Mouse (Mus musculus) CH12.LX (cell line): ENCODE results near the gene Pml. TPM values are rescaled to one million over a fixed set of nuclear protein-coding genes. Genes with fewer than 3 reads are reported as not detected.

Experiments used
- DNase-seq: peaks from one replicate; pipeline ENCODE4 v3.0.0-alpha.2; 2013; ENCODE audit errors: extremely low read depth
- H3K27ac ChIP-seq: 2 replicates; pipeline ENCODE4 v1.5.1; 2012; ENCODE audit warnings: low read depth, mild to moderate bottlenecking, control low read depth, moderate library complexity; ENCODE audit not compliant: insufficient read depth
- H3K27me3 ChIP-seq: replicated peaks from 2 replicates; pipeline ENCODE3; 2012; ENCODE audit warnings: inconsistent platforms
- H3K36me3 ChIP-seq, 2 experiments: replicated peaks in 1 of 2; 2 replicates each; pipeline versions ENCODE3 to v1.6.1; 2012; ENCODE audit warnings: inconsistent platforms in 1 of 2, low read length in 1 of 2, mild to moderate bottlenecking in 1 of 2, mixed read lengths in 1 of 2, moderate library complexity in 1 of 2; ENCODE audit not compliant: control insufficient read depth in 1 of 2, insufficient read depth in 1 of 2
- H3K4me1 ChIP-seq, 2 experiments: 2 replicates each; pipeline ENCODE4 v1.6.1; 2012; ENCODE audit warnings: inconsistent platforms in 1 of 2, moderate library complexity in 1 of 2; ENCODE audit not compliant: insufficient read depth in 2 of 2, control insufficient read depth in 1 of 2
- H3K4me2 ChIP-seq: 2 replicates; pipeline ENCODE4 v1.6.1; 2012; ENCODE audit warnings: low read depth, mild to moderate bottlenecking, control low read depth; ENCODE audit not compliant: poor library complexity, insufficient read depth, severe bottlenecking
- H3K4me3 ChIP-seq, 3 experiments: fragments of 150-350 bp in 1 of 3; sonication (generic) in 1 of 3; replicated peaks in 1 of 3; 2 replicates each; pipeline versions ENCODE3 to v1.5.1; 2011 to 2012; ENCODE audit warnings: low read depth in 2 of 3, low read length in 2 of 3, mild to moderate bottlenecking in 2 of 3, moderate library complexity in 2 of 3, control low read depth in 1 of 3, improper control_type of control experiment in 1 of 3, inconsistent platforms in 1 of 3, mixed read lengths in 1 of 3; ENCODE audit not compliant: poor library complexity in 1 of 3
- H3K79me2 ChIP-seq: replicated peaks from 2 replicates; pipeline ENCODE4 v1.6.1; 2012; ENCODE audit warnings: mild to moderate bottlenecking, moderate library complexity; ENCODE audit not compliant: control insufficient read depth, poor library complexity, insufficient read depth, severe bottlenecking; ENCODE audit errors: extremely low read depth
- H3K9ac ChIP-seq: 2 replicates; pipeline ENCODE4 v1.6.1; 2012; ENCODE audit warnings: low read depth, mild to moderate bottlenecking, control low read depth, moderate library complexity; ENCODE audit not compliant: insufficient read depth
- H3K9me3 ChIP-seq: replicated peaks from 2 replicates; pipeline ENCODE3; 2012; ENCODE audit warnings: low read length, inconsistent platforms, mixed read lengths
- BHLHE40 ChIP-seq: IDR thresholded peaks from 2 replicates; pipeline ENCODE4 v1.6.1; 2011; ENCODE audit warnings: mild to moderate bottlenecking, low read depth, low read length, improper control_type of control experiment
- CHD1 ChIP-seq: IDR thresholded peaks from 2 replicates; pipeline ENCODE4 v1.6.1; 2012; ENCODE audit warnings: low read depth, low read length, improper control_type of control experiment, inconsistent platforms
- CHD2 ChIP-seq: IDR thresholded peaks from 2 replicates; pipeline ENCODE4 v1.6.1; 2011; ENCODE audit warnings: low read length, improper control_type of control experiment
- CTCF ChIP-seq, 2 experiments: IDR thresholded peaks in 1 of 2; conservative IDR thresholded peaks in 1 of 2; 2 replicates each; pipeline ENCODE4 v1.5.1; 2011 to 2012; ENCODE audit warnings: low read depth in 2 of 2, low read length in 2 of 2, improper control_type of control experiment in 1 of 2, inconsistent platforms in 1 of 2, mild to moderate bottlenecking in 1 of 2, moderate library complexity in 1 of 2
- E2F4 ChIP-seq: IDR thresholded peaks from 2 replicates; pipeline ENCODE4 v1.6.1; 2011; ENCODE audit warnings: low read depth, low read length, improper control_type of control experiment; ENCODE audit not compliant: insufficient replicate concordance
- ELF1 ChIP-seq: IDR thresholded peaks from 2 replicates; pipeline ENCODE4 v1.6.1; 2014; ENCODE audit warnings: low read depth, mild to moderate bottlenecking, inconsistent platforms, low read length, improper control_type of control experiment
- EP300 ChIP-seq: IDR thresholded peaks from 2 replicates; pipeline ENCODE4 v1.6.1; 2011; ENCODE audit warnings: low read length, improper control_type of control experiment
- GABPA ChIP-seq: IDR thresholded peaks from 2 replicates; pipeline ENCODE4 v1.6.1; 2012; ENCODE audit warnings: low read depth, low read length, improper control_type of control experiment, inconsistent platforms; ENCODE audit not compliant: insufficient replicate concordance
- HCFC1 ChIP-seq: IDR thresholded peaks from 2 replicates; pipeline ENCODE4 v1.6.1; 2012; ENCODE audit warnings: low read depth, mild to moderate bottlenecking, inconsistent platforms, low read length, improper control_type of control experiment
- IRF4 ChIP-seq: IDR thresholded peaks from 2 replicates; pipeline ENCODE4 v1.6.1; 2014; ENCODE audit warnings: low read depth, mild to moderate bottlenecking, inconsistent platforms, low read length, improper control_type of control experiment
- JUN ChIP-seq: IDR thresholded peaks from 2 replicates; pipeline ENCODE4 v1.6.1; 2011; ENCODE audit warnings: low read depth, mild to moderate bottlenecking, low read length, improper control_type of control experiment, moderate library complexity; ENCODE audit not compliant: insufficient read depth
- JUND ChIP-seq: conservative IDR thresholded peaks from 2 replicates; pipeline ENCODE4 v1.6.1; 2011; ENCODE audit warnings: low read depth, low read length, improper control_type of control experiment
- KAT2A ChIP-seq: IDR thresholded peaks from 2 replicates; pipeline ENCODE4 v1.6.1; 2012; ENCODE audit warnings: low read length, improper control_type of control experiment, inconsistent platforms; ENCODE audit not compliant: insufficient replicate concordance
- MAFK ChIP-seq: IDR thresholded peaks from 2 replicates; pipeline ENCODE4 v1.6.1; 2011; ENCODE audit warnings: low read length, improper control_type of control experiment; ENCODE audit not compliant: insufficient replicate concordance
- MAX ChIP-seq: IDR thresholded peaks from 2 replicates; pipeline ENCODE4 v1.6.1; 2011; ENCODE audit warnings: low read length, improper control_type of control experiment
- MAZ ChIP-seq: IDR thresholded peaks from 2 replicates; pipeline ENCODE4 v1.6.1; 2012; ENCODE audit warnings: low read depth, mild to moderate bottlenecking, inconsistent platforms, low read length, improper control_type of control experiment, moderate library complexity
- MEF2A ChIP-seq: IDR thresholded peaks from 2 replicates; pipeline ENCODE4 v1.6.1; 2014; ENCODE audit warnings: low read depth, mild to moderate bottlenecking, inconsistent platforms, low read length, improper control_type of control experiment, borderline replicate concordance
- MXI1 ChIP-seq: IDR thresholded peaks from 2 replicates; pipeline ENCODE4 v1.6.1; 2011; ENCODE audit warnings: mild to moderate bottlenecking, low read depth, low read length, improper control_type of control experiment
- NELFE ChIP-seq: IDR thresholded peaks from 2 replicates; pipeline ENCODE4 v1.6.1; 2011; ENCODE audit warnings: low read depth, low read length, improper control_type of control experiment
- NRF1 ChIP-seq: IDR thresholded peaks from 2 replicates; pipeline ENCODE4 v1.6.1; 2014; ENCODE audit warnings: low read depth, mild to moderate bottlenecking, inconsistent platforms, low read length, improper control_type of control experiment, moderate library complexity
- PAX5 ChIP-seq: IDR thresholded peaks from 2 replicates; pipeline ENCODE4 v1.6.1; 2012; ENCODE audit warnings: low read length, inconsistent platforms, mixed read lengths
- POLR2A ChIP-seq: IDR thresholded peaks from 2 replicates; pipeline ENCODE4 v1.6.1; 2011; ENCODE audit warnings: low read depth, mild to moderate bottlenecking, improper control_type of control experiment, low read length
- POLR2AphosphoS2 ChIP-seq: IDR thresholded peaks from 2 replicates; pipeline ENCODE4 v1.6.1; 2011; ENCODE audit warnings: low read depth, low read length, improper control_type of control experiment
- RAD21 ChIP-seq: IDR thresholded peaks from 2 replicates; pipeline ENCODE4 v1.6.1; 2011; ENCODE audit warnings: low read depth, mild to moderate bottlenecking, low read length, improper control_type of control experiment, moderate library complexity
- RCOR1 ChIP-seq: conservative IDR thresholded peaks from 2 replicates; pipeline ENCODE4 v1.6.1; 2012; ENCODE audit warnings: low read depth, mild to moderate bottlenecking, inconsistent platforms, low read length, improper control_type of control experiment
- SIN3A ChIP-seq: IDR thresholded peaks from 2 replicates; pipeline ENCODE4 v1.6.1; 2012; ENCODE audit warnings: low read length, improper control_type of control experiment, inconsistent platforms
- SMC3 ChIP-seq: IDR thresholded peaks from 2 replicates; pipeline ENCODE4 v1.6.1; 2011; ENCODE audit warnings: low read depth, low read length, improper control_type of control experiment
- TBP ChIP-seq: conservative IDR thresholded peaks from 2 replicates; pipeline ENCODE4 v1.6.1; 2011; ENCODE audit warnings: low read depth, low read length, improper control_type of control experiment
- TCF12 ChIP-seq: IDR thresholded peaks from 2 replicates; pipeline ENCODE4 v1.6.1; 2014; ENCODE audit warnings: low read depth, mild to moderate bottlenecking, inconsistent platforms, low read length, improper control_type of control experiment
- UBTF ChIP-seq: IDR thresholded peaks from 2 replicates; pipeline ENCODE4 v1.6.1; 2012; ENCODE audit warnings: low read depth, mild to moderate bottlenecking, inconsistent platforms, low read length, improper control_type of control experiment, moderate library complexity
- USF1 ChIP-seq: IDR thresholded peaks from 2 replicates; pipeline ENCODE4 v1.6.1; 2014; ENCODE audit warnings: low read depth, mild to moderate bottlenecking, inconsistent platforms, low read length, improper control_type of control experiment
- USF2 ChIP-seq: conservative IDR thresholded peaks from 2 replicates; pipeline ENCODE4 v1.6.1; 2011; ENCODE audit warnings: low read depth, low read length, improper control_type of control experiment
- ZC3H11A ChIP-seq: IDR thresholded peaks from 2 replicates; pipeline ENCODE4 v1.6.1; 2012; ENCODE audit warnings: low read depth, mild to moderate bottlenecking, inconsistent platforms, low read length, improper control_type of control experiment
- ZKSCAN1 ChIP-seq: IDR thresholded peaks from 2 replicates; pipeline ENCODE4 v1.6.1; 2012; ENCODE audit warnings: low read depth, inconsistent platforms, low read length, improper control_type of control experiment, borderline replicate concordance
- ZMIZ1 ChIP-seq: IDR thresholded peaks from 2 replicates; pipeline ENCODE4 v1.6.1; 2012; ENCODE audit warnings: low read depth, mild to moderate bottlenecking, inconsistent platforms, low read length, improper control_type of control experiment
- ZNF384 ChIP-seq: IDR thresholded peaks from 2 replicates; pipeline ENCODE4 v1.6.1; 2012; ENCODE audit warnings: low read depth, low read length, improper control_type of control experiment, inconsistent platforms
- dilution Hi-C: fragments of 300-500 bp; cut with MboI; formaldehyde crosslinking; loops from 2 replicates; pipeline ENCODE4 v1.14.3; 2020; ENCODE audit warnings: low sequenced_read_pairs; ENCODE audit not compliant: extremely low pct_unique_long_range_greater_than_20kb, extremely low pct_ligation_motif_present
- in situ Hi-C: fragments of 300-500 bp; cut with MboI; formaldehyde crosslinking; loops from 3 replicates; pipeline ENCODE4 v1.14.3; 2019; ENCODE audit warnings: low sequenced_read_pairs, low pct_ligation_motif_present, low pct_unique_long_range_greater_than_20kb, mixed read lengths
- polyA plus RNA-seq: library from polyadenylated mRNA; unstranded; fragments of >175 nt; gene quantifications from 2 replicates; pipeline ENCODE4 v1.2.1, GENCODE M21; 2012; ENCODE audit warnings: low read depth; ENCODE audit not compliant: insufficient read length
- total RNA-seq, 2 experiments: library from RNA; depleted of rRNA; stranded (reverse); fragments of 300-350 nt in 1 of 2; fragments of >200 nt in 1 of 2; gene quantifications; 2 replicates each; pipeline ENCODE4 v1.2.3; 2012 to 2014

Pml gene
- total and polyA plus RNA-seq, 3 experiments: 8.3 to 56.9 (median 21.2) TPM

DNA sequence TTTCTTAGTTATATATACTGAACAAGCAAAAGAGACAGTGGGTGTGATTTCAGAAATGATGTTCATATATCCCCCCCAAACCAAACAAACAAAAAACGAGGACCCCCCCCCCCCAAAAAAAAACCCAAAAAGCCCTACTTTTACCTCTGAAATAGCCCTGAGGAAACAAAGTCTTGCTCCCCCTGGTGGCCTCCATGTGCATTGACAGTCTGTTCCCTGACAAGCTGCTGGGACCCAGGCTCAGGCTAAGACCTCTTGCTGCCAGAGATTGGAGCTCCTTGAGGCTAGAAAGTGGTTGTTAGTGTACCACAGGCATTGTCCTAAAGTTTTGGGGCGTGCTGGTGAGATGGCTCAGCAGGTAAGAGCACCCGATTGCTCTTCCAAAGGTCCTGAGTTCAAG, 32.0 kb upstream of the Pml start (continued):
- TF ChIP-seq POLR2A (no peak), ELF1 (no peak), TCF12 (no peak), MXI1 (no peak), MAZ (no peak)

DNA sequence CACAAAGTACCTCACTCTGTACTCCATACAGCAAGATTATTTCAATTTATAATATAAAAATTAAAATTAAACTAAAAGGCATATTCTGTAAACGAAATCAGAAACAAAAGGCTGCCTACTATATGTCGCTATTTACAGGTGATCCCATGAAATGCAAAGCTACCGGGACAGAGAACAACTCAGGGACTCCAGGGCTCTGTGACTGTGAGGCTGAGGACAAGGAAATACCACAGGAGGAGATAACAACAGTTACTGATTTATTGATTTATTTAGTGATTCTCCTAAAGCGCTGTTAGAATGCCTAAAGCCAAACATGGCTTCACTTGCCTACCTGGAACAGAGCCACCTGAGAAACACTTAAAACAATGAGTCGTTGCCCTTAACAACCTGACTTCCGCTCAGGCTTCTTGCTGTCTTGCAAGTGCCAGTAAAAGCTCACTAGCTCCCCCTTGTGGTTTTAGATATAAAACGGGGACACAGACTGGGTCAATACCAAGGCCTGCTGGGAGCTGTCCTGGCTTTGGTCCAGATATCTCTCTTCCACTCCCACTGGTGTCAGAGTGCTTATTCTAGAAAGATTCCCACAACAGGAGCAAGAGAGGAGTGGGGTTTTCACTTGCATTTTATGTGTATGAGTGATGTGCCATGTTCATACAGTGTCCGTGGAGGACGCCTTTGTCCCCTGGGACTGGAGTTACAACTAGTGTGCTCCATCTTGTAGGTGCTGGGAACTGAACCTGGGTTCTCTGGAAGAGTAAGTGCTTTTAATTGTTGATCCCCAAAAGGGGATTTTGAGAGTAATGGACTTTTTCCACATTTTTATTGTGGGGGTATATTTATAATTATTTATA, 30.9 kb upstream of the Pml start:
- dilution Hi-C loops: no loop called here
- H3K4me3 ChIP-seq: no peak overlapping the region
- TF ChIP-seq RAD21 (peak; percentile 96), MEF2A (0 out of 2 replicates have a peak, but pooled peaks have one; percentile 48), TCF12 (no peak), KAT2A (no peak), MXI1 (no peak), ZMIZ1 (no peak), USF2 (0 out of 2 replicates have a peak, but pooled peaks have one; percentile 4), USF1 (no peak), ZKSCAN1 (no peak), JUND (no peak), CHD1 (no peak), E2F4 (no peak), ELF1 (peak; percentile 61), POLR2A (no peak), RCOR1 (no peak), ZNF384 (no peak), CTCF (conservative IDR thresholded peaks at IDR 0.05 in 1 of 2, IDR thresholded peaks at IDR 0.05 in 1 of 2; ENCODE audit: low read depth in 2 of 2, low read length in 2 of 2) (peak; percentile 87 to 95), IRF4 (peak; percentile 27; the same call in 1 of the 2 replicates), ZC3H11A (peak; percentile 56), SIN3A (no peak), GABPA (no peak), TBP (no peak), NELFE (no peak), SMC3 (peak; percentile 96), HCFC1 (no peak), NRF1 (no peak), JUN (no peak), UBTF (no peak), CHD2 (no peak), MAFK (peak; percentile 21; the same call in 1 of the 2 replicates), BHLHE40 (no peak), PAX5 (no peak), EP300 (no peak), POLR2AphosphoS2 (no peak), MAZ (no peak), MAX (no peak)

More for the DNA sequence above, 30.9 kb upstream of the Pml start:
- no peak overlapping the region for H3K4me2 ChIP-seq
- H3K27me3 ChIP-seq: no peaks in the 10 kb centered on the region
- peak; percentile 96 for DNase-seq
- no peaks in the 10 kb centered on the region for H3K36me3 ChIP-seq
- H3K79me2 ChIP-seq: no peaks in the 10 kb centered on the region
- in situ Hi-C loops: loop anchor here (5.0 kb wide), 1 partner anchor 33 kb away; the partner anchor contains the start of gene Pml
- H3K9ac ChIP-seq: no peak overlapping the region
- no peaks in the 10 kb centered on the region for H3K9me3 ChIP-seq
- peaks cover 13 to 45% of the 10 kb centered on the region in 2 experiments for H3K4me1 ChIP-seq
- no peak overlapping the region for H3K27ac ChIP-seq
